Mouse (Mus musculus) NIH3T3 (cell line): ENCODE data around the gene Gm9913.

Experiments
- DNase-seq: peaks from one replicate; pipeline ENCODE4 v3.0.0-alpha.2; 2012; ENCODE audit warnings: low read depth

The Gm9913 gene

GRCm38 (mm10) chr2:125496696-125497095 is 8.2 kb upstream of the Gm9913 start:
- DNase-seq, result no peak

GRCm38 (mm10) chr2:125498216-125498615 is 6.7 kb upstream of the Gm9913 start:
- DNase-seq, result no peak

- no peak for DNase-seq
These were observed 3.4 kb upstream of the Gm9913 start for GRCm38 (mm10) chr2:125501526-125501925.

- peak; percentile 76 for DNase-seq
These were observed 942 bp downstream of the Gm9913 start for GRCm38 (mm10) chr2:125505746-125506315.

GRCm38 (mm10) chr2:125506316-125507054 is 1.6 kb downstream of the Gm9913 start:
- peak; percentile 81 for DNase-seq

GRCm38 (mm10) chr2:125507893-125508292 is 3.0 kb downstream of the Gm9913 start, which contains the start of gene Fbn1:
Fbn1 (minus strand) TSS chr2:125507993.
- no peak for DNase-seq

- DNase-seq, result no peak
These were observed 3.5 kb downstream of the Gm9913 start for GRCm38 (mm10) chr2:125508381-125508780.

- DNase-seq, result no peak
These were observed 5.9 kb downstream of the Gm9913 start for GRCm38 (mm10) chr2:125510752-125511151.

- DNase-seq, result no peak
These were observed 7.0 kb downstream of the Gm9913 start for GRCm38 (mm10) chr2:125511898-125512297.

- DNase-seq, result no peak
These were observed 7.7 kb downstream of the Gm9913 start for GRCm38 (mm10) chr2:125512544-125512943.

- DNase-seq, result no peak
These were observed 9.5 kb downstream of the Gm9913 start for GRCm38 (mm10) chr2:125514391-125514790.

- no peak for DNase-seq
These were observed 10.6 kb downstream of the Gm9913 start for GRCm38 (mm10) chr2:125515291-125516057.

- DNase-seq, result peak; percentile 55
These were observed 11.7 kb downstream of the Gm9913 start for GRCm38 (mm10) chr2:125516594-125516993.

GRCm38 (mm10) chr2:125525484-125525883 is 20.6 kb downstream of the Gm9913 start:
- DNase-seq, result no peak

- peak; percentile 39 for DNase-seq
These were observed 21.7 kb downstream of the Gm9913 start for GRCm38 (mm10) chr2:125526566-125526965.

GRCm38 (mm10) chr2:125530665-125531064 is 25.8 kb downstream of the Gm9913 start:
- peak; percentile 89 for DNase-seq

GRCm38 (mm10) chr2:125539640-125540039 is 34.8 kb downstream of the Gm9913 start:
- no peak for DNase-seq

GRCm38 (mm10) chr2:125540579-125540978 is 35.7 kb downstream of the Gm9913 start:
- DNase-seq, result peak; percentile 70

- DNase-seq, result no peak
These were observed 36.6 kb downstream of the Gm9913 start for GRCm38 (mm10) chr2:125541451-125541850.

GRCm38 (mm10) chr2:125543646-125544045 is 38.8 kb downstream of the Gm9913 start:
- DNase-seq, result no peak

GRCm38 (mm10) chr2:125544986-125545385 is 40.1 kb downstream of the Gm9913 start:
- DNase-seq, result peak; percentile 64

- peak; percentile 61 for DNase-seq
These were observed 44.1 kb downstream of the Gm9913 start for GRCm38 (mm10) chr2:125548806-125549578.
